Mouse (Mus musculus) olfactory bulb, adult 2 months (tissue): ENCODE measurements around the gene Mycbpap.

ENCODE experiments used
- CTCF ChIP-seq: fragments of 200-500 bp; IDR thresholded peaks from 2 replicates; pipeline ENCODE4 v1.5.1; 2012; ENCODE audit warnings: low read depth, mild to moderate bottlenecking, low read length, moderate library complexity; ENCODE audit not compliant: insufficient read depth
- POLR2A ChIP-seq: fragments of 200-500 bp; IDR thresholded peaks from 2 replicates; pipeline ENCODE4 v1.6.1; 2012; ENCODE audit warnings: mild to moderate bottlenecking, low read depth, low read length, moderate library complexity; ENCODE audit not compliant: insufficient read depth

DNA sequence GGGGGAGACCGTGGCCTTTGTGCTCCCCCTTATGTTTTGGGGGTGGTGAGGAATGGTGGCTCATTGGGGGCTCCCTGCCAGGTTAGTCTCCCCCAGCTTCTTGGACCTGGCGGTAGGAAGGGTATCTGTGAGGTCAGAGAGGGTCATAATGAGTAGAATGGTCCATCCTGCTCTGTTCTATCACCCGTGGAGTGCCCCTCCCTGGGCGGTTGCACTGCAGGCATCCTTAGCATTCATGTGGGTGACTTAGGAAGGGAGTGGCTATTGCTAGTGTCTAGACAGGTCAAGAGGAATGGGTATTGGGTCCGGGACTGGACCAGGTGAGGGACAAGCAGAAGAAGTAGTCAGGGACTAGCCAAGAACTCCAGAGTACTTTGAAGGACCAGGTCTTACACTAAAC is 36.3 kb downstream of the Mycbpap start:
- TF ChIP-seq POLR2A (no peak), CTCF (no peak)
